12 mouse cellular contexts compared by ENCODE assay signal in genomic region chr2:127137838-127138420, GRCm38 (mm10). TPM values are rescaled to one million over a fixed set of nuclear protein-coding genes. Genes with fewer than 3 reads are reported as not detected.
A peak's percentile ranks its signal among the peaks of the same experiment; 100 is the strongest.
DNase-seq lines count a peak whose midpoint lies in the region; ATAC-seq lines count a peak whose summit lies in the region.
"Had no signal": no experiment of that assay in that cellular context is flagged by ENCODE, and none has a peak within 500 bp of the region (broad histone marks: within the 10 kb centered on the region; RNA-seq: fewer than 3 reads in every experiment).

No protein-coding gene starts in this region.

- H3K36me3 ChIP-seq in heart, embryonic 13.5 days, result peaks cover 29% of the 10 kb centered on the region
- peaks cover 25% of the 10 kb centered on the region for H3K36me3 ChIP-seq in heart, embryonic 10.5 days
- peaks cover 24% of the 10 kb centered on the region for H3K36me3 ChIP-seq in lung, embryonic 15.5 days
- H3K36me3 ChIP-seq in embryonic facial prominence, embryonic 15.5 days, result peaks cover 25% of the 10 kb centered on the region
- peaks cover 3% of the 10 kb centered on the region; the same call in 1 of the 2 replicates for H3K36me3 ChIP-seq in stomach, embryonic 15.5 days

- peak overlapping the region; percentile 53; the same call in 1 of the 2 replicates for H3K27ac ChIP-seq in heart, embryonic 13.5 days (replicated peaks)
- no peak overlapping the region for H3K27ac ChIP-seq in heart, embryonic 10.5 days
- H3K27ac ChIP-seq in lung, embryonic 15.5 days, result peak overlapping the region; percentile 73
- H3K27ac ChIP-seq in embryonic facial prominence, embryonic 15.5 days (replicated peaks), result peak overlapping the region; percentile 80
- peak overlapping the region; percentile 80 for H3K27ac ChIP-seq in stomach, embryonic 15.5 days
- H3K27ac ChIP-seq: midbrain, embryonic 10.5 days had no signal

- no peak overlapping the region for H3K9ac ChIP-seq in heart, embryonic 13.5 days
- no peak overlapping the region for H3K9ac ChIP-seq in lung, embryonic 15.5 days
- H3K9ac ChIP-seq in embryonic facial prominence, embryonic 15.5 days, result no peak overlapping the region
- H3K9ac ChIP-seq in stomach, embryonic 15.5 days, result no peak overlapping the region

- H3K4me3 ChIP-seq in heart, embryonic 13.5 days, result no peak overlapping the region
- H3K4me3 ChIP-seq in heart, embryonic 10.5 days, result no peak overlapping the region
- H3K4me3 ChIP-seq in lung, embryonic 15.5 days, result no peak overlapping the region
- H3K4me3 ChIP-seq in embryonic facial prominence, embryonic 15.5 days (replicated peaks), result no peak overlapping the region
- H3K4me3 ChIP-seq in stomach, embryonic 15.5 days (replicated peaks), result no peak overlapping the region
- H3K4me3 ChIP-seq: midbrain, embryonic 10.5 days had no signal

- WGBS in heart, embryonic 13.5 days, result 76% methylated on average over 10 of the region's 10 CpGs
- WGBS in heart, embryonic 10.5 days, result 81% methylated on average over 10 of the region's 10 CpGs
- WGBS in lung, embryonic 15.5 days, result 60% methylated on average over 10 of the region's 10 CpGs
- 65% methylated on average over 10 of the region's 10 CpGs for WGBS in embryonic facial prominence, embryonic 15.5 days
- 55% methylated on average over 10 of the region's 10 CpGs for WGBS in stomach, embryonic 15.5 days

- DNase-seq in heart, embryonic 10.5 days (ENCODE audit: low spot score), result no peak
- DNase-seq in lung, postnatal 36 days, result no peak
- DNase-seq in left cerebral cortex, postnatal 14 days (ENCODE audit: low spot score in 2 of 2), result no peak
- DNase-seq: embryo, embryonic 11 days; heart, postnatal 4 days; kidney, postnatal 25 days; retina, postnatal 1 day had no signal

- intact Hi-C loops in left cerebral cortex, postnatal 14 days (cut with DNase I), result no loop called here

- H3K4me1 ChIP-seq in heart, embryonic 13.5 days, result peaks cover 48% of the 10 kb centered on the region
- H3K4me1 ChIP-seq in heart, embryonic 10.5 days, result peaks cover 35% of the 10 kb centered on the region
- peaks cover 37% of the 10 kb centered on the region for H3K4me1 ChIP-seq in lung, embryonic 15.5 days
- H3K4me1 ChIP-seq in embryonic facial prominence, embryonic 15.5 days, result peaks cover 35% of the 10 kb centered on the region
- H3K4me1 ChIP-seq in stomach, embryonic 15.5 days, result peaks cover 14% of the 10 kb centered on the region

- no peak overlapping the region for H3K4me2 ChIP-seq in heart, embryonic 13.5 days
- H3K4me2 ChIP-seq in lung, embryonic 15.5 days, result no peak overlapping the region
- H3K4me2 ChIP-seq in embryonic facial prominence, embryonic 15.5 days (replicated peaks), result no peak overlapping the region
- 0 out of 2 replicates have a peak overlapping the region, but pooled peaks have one; percentile 2 for H3K4me2 ChIP-seq in stomach, embryonic 15.5 days

- no peaks in the 10 kb centered on the region for H3K9me3 ChIP-seq in heart, embryonic 13.5 days
- no peaks in the 10 kb centered on the region for H3K9me3 ChIP-seq in heart, embryonic 10.5 days
- H3K9me3 ChIP-seq in lung, embryonic 15.5 days, result no peaks in the 10 kb centered on the region
- no peaks in the 10 kb centered on the region for H3K9me3 ChIP-seq in embryonic facial prominence, embryonic 15.5 days (replicated peaks)
- H3K9me3 ChIP-seq in stomach, embryonic 15.5 days, result no peaks in the 10 kb centered on the region
- H3K9me3 ChIP-seq: midbrain, embryonic 10.5 days had no signal

- peaks cover 3% of the 10 kb centered on the region; the same call in 1 of the 2 replicates for H3K27me3 ChIP-seq in heart, embryonic 13.5 days (replicated peaks)
- H3K27me3 ChIP-seq in heart, embryonic 10.5 days (ENCODE audit: insufficient read depth, poor library complexity, severe bottlenecking), result peaks cover 22% of the 10 kb centered on the region
- no peaks in the 10 kb centered on the region for H3K27me3 ChIP-seq in lung, embryonic 15.5 days
- H3K27me3 ChIP-seq in embryonic facial prominence, embryonic 15.5 days, result no peaks in the 10 kb centered on the region
- no peaks in the 10 kb centered on the region for H3K27me3 ChIP-seq in stomach, embryonic 15.5 days (replicated peaks)

- ATAC-seq in heart, embryonic 13.5 days (ENCODE audit: extremely low read depth, insufficient number of reproducible peaks, low FRiP score, low TSS enrichment), result no peak
- ATAC-seq in lung, embryonic 15.5 days (ENCODE audit: borderline replicate concordance, extremely low read depth, low FRiP score, low TSS enrichment), result no peak
- no peak for ATAC-seq in embryonic facial prominence, embryonic 15.5 days (ENCODE audit: insufficient number of reproducible peaks, low FRiP score, low TSS enrichment, low read depth)
- no peak for ATAC-seq in stomach, embryonic 15.5 days (ENCODE audit: insufficient read depth, low FRiP score, low read depth)

RNA-seq across cellular contexts. Expression of gene Ncaph, which starts 4.2 kb away (rescaled TPM):
- 51.2 and 53.3 TPM in 2 replicates for polyA plus RNA-seq in heart, embryonic 13.5 days (2015; fragmentation: Nextera tagmentation; extraction: Ambion mirVana)
- 70.9 and 76.9 TPM in 2 replicates for polyA plus RNA-seq in heart, embryonic 10.5 days (2016; fragmentation: Nextera tagmentation; extraction: Ambion mirVana)
- 109 and 113 TPM in 2 replicates for polyA plus RNA-seq in lung, embryonic 15.5 days (2015; fragmentation: Nextera tagmentation; extraction: Ambion mirVana)
- polyA plus RNA-seq in embryonic facial prominence, embryonic 15.5 days (2015; fragmentation: Nextera tagmentation; extraction: Ambion mirVana), result 60.2 and 62.2 TPM in 2 replicates
- 73.9 and 78.8 TPM in 2 replicates for polyA plus RNA-seq in stomach, embryonic 15.5 days (2015; fragmentation: Nextera tagmentation; extraction: Ambion mirVana)
- total RNA-seq in left cerebral cortex, postnatal 14 days (2021), result 1 to 10 TPM; 3.7 to 4.2 TPM

RNA-seq across cellular contexts. Expression of gene Itpripl1, which starts 5.3 kb away (rescaled TPM):
- polyA plus RNA-seq in heart, embryonic 13.5 days (2015; fragmentation: Nextera tagmentation; extraction: Ambion mirVana), result 11.6 and 12.4 TPM in 2 replicates
- polyA plus RNA-seq in heart, embryonic 10.5 days (2016; fragmentation: Nextera tagmentation; extraction: Ambion mirVana), result 12.4 and 13.1 TPM in 2 replicates
- polyA plus RNA-seq in lung, embryonic 15.5 days (2015; fragmentation: Nextera tagmentation; extraction: Ambion mirVana), result 28.5 and 29.5 TPM in 2 replicates
- 27.2 and 27.4 TPM in 2 replicates for polyA plus RNA-seq in embryonic facial prominence, embryonic 15.5 days (2015; fragmentation: Nextera tagmentation; extraction: Ambion mirVana)
- 28.8 and 29.9 TPM in 2 replicates for polyA plus RNA-seq in stomach, embryonic 15.5 days (2015; fragmentation: Nextera tagmentation; extraction: Ambion mirVana)
- total RNA-seq in left cerebral cortex, postnatal 14 days (2021), result 1 to 10 TPM; 3.3 to 4.4 TPM
